Mouse (Mus musculus): ENCODE results near the gene Ppp1r14a.

Gene Ppp1r14a

DNA sequence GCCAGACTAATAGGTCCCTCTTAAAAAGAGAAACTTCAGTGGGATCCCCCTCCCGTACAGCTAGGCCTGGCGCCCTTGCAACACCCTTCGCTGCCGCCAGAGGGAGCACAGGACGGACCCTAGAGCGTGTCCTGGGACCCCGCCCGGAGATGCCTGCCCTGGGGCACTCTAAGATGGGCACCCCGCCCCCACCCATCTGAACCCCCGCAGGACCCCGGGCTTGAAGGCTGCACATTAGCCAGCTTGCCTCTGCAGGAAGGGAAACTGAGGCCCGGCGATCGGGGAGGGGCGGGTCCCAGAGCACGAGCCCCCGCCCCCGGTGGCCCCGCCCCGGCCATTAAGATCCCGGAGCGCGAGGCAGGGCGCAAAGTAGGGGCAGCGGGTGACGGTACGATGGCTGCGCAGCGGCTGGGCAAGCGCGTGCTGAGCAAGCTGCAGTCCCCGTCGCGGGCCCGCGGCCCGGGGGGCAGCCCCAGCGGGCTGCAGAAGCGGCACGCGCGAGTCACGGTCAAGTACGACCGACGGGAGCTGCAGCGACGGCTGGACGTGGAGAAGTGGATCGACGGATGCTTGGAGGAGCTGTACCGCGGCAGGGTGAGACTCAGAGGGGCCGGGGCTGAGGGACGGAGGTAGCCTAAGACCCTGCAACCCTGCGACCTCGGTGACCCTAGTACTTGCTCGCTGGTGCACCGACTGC, at the start of gene Ppp1r14a:
Ppp1r14a (plus strand) TSS at position 367 of the 697 bp plus-strand sequence.
- DNase-seq = peak; percentile 89

DNA sequence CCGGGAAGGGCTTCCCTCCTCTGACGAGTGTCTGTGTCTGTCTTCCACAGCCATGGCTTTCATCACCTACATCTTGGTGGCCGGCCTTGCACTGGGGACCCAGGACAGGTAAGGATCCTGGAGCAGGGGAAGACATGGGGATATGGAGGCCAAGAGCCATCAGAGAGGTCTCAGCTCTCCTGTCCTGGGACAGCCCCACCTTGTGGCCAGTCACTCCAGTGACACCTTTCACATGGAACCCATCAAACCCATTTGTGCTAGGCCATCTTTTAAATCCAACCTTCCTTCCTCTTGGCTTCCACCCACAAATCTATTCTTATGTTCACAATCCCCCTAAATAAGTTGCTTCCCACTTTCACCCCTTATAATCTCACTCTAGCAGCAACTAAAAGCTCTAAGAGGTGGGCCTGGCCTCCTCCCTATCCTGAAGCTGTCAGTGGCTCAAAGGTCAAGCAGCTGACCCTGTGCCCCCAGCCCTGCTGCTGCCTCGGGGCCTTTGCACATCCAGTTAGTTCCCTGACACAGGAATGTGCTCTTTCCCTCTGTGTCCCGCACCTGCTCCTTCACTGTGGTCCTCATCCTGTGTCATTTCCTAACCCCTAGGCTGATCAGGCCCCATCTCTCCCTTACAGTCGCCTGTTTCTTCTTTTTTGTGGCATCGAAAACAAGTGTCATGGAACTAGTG, 44.2 kb upstream of the Ppp1r14a start:
- DNase-seq = peak; percentile 58

DNA sequence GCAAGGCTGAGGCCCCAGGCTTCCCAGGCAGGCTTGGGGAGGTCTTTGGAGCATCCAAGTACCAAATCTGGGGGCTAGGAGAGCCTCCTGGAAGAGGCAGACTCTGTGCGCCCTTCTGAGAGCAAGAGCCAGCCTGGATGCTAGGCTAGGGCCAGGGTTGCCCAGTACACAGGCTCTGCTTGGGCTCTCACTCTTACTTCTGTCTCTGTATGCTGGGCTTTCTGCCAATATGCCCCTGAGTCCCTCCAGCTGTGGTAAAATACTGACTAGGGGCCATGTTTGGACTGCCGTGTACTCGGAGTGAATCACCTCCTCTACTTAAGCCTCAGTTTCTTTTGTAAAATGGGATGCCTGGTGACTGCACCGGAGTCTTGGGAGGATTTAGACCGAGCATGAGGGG, 43.1 kb upstream of the Ppp1r14a start:
- DNase-seq = no peak

DNA sequence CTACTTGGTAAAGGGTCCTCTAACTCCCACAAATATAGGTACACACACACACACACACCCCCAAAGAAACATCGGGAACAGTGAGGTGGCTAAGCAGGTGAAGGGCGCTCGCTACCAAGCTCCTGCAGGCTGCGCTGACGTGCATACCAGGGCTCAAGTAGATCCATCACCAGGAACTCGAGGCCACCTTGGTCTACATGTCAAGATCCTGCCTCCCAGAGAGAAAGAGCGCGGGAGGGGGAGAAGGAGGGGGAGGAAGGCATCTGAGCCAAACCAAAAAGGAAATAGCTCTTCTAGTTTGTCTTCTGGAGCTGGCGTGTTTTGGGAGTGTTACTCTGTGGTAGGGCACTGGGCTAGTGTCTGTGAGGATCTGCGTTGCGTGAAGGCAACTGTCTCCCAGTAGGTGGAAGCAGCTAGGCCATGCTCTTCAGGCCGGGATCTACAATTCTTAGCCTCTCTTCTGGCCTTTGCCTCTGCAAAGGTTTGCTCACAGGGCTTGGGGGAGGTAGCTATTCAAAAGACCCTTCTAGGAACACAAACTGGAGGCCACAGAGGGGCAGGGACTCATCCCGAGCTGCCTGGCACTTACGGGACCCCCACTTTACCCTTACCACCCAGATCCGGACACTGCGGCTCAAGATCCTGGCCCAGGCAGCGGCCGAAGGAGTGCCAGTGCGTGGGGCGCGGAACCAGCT, 42.3 kb upstream of the Ppp1r14a start:
- DNase-seq = no peak

DNA sequence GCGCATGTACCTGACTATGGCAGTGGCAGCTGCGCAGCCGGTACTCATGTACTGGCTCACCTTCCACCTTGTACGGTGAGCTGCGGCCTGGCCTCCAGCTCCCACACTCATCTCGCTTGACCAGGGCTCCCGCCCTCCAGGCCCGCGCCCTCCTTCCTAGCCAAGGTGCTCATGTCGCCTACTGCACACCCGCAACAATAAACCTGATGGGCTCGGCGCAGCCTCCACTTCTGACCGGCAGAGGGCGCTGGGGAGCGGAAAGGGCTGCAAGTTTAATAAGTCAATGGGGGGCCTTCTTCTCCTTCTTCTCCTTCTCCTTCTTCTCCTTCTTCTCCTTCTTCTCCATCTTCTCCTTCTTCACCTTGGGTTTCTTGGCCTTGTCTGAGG, 41.8 kb upstream of the Ppp1r14a start:
- peak; percentile 90 for DNase-seq

DNA sequence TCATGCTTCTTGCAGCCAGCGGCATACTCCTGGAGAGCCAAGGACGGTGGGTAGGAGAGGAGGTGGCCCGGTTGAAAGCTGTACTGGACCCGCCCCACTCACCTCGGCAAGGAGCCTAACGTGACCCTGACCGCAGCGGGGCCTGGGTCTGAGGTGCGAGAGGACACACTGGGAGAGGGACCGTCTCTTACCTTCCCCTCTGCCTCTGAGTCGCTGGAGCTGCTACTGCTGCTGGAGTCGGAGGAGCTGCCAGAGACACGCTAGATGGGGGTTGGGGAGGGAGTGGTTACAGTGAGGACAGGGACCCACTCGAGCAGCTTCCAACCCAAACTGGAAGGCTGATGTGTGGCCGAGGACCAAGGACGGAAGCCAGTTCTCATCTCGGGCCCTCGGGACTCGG, 41.4 kb upstream of the Ppp1r14a start:
- peak; percentile 45 for DNase-seq

DNA sequence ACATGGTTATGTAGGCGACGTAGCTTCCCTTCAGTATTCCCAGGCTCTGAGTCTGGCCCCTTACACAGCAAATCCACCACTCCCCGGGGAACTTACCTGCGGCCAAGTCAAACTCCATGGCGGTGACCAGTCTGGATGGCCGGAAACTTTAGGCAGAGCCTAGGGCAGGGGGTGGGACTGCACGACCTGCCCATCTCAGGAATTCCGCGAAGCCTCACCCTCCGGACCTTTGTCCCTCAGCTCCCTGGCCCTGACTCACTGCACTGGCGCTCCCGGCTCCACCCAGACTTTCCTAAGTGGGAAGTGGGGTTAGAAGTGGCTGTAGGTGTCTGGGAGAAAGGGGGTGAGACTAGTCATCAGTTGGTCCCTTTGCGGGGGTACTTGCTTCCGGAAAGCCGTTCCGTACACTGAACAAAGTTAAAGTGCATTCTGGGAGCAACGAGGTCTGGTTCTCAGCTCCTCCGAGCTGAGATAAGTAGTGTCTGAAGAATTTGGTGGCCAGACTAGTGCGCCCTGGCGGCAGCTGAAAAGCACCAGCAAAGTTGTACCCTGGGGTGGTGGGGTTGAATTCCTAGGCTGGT, 40.8 kb upstream of the Ppp1r14a start, which contains the start of gene 2200002D01Rik:
2200002D01Rik (minus strand) TSS at position 206 of the 581 bp plus-strand sequence.
- peak; percentile 56 for DNase-seq

DNA sequence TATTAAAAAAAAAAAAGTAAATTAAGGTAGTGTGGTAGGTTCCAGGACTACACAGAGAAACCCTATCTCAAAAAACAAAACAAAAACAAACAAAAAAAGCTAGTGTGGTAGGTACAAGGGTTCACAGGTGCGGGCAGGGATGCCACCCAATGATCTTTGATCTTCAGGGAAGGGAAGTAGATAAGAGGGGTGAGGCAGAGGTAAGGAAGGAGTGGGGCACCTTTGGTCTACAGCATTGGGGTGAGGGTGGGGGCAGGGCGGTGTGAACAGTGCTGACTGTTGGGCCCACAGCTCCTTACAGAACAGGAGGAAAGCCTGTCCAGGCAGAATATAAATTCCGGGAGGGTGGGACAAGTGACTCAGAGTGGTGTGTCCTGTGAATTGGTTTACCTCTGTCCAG, 37.9 kb upstream of the Ppp1r14a start:
- DNase-seq = peak; percentile 77

DNA sequence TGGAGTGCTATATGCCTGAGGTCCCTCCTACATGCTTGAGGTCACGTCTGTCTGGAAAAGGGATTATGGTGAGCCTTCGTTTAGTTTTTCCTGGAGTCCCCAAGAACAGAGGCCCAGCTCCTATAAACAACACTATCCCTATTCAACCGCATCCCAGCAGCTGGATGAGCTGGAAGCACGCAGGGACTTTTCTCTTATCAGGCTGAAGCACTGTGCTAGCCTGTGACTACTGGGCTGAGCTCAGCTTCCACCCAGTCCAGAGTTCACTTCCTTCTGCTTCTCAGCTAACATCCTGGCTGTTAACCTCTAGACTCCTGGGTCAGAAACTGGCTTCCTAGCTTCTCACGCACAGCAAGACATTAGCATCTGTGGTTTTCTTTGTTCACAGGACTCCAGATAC, 35.3 kb upstream of the Ppp1r14a start:
- no peak for DNase-seq

DNA sequence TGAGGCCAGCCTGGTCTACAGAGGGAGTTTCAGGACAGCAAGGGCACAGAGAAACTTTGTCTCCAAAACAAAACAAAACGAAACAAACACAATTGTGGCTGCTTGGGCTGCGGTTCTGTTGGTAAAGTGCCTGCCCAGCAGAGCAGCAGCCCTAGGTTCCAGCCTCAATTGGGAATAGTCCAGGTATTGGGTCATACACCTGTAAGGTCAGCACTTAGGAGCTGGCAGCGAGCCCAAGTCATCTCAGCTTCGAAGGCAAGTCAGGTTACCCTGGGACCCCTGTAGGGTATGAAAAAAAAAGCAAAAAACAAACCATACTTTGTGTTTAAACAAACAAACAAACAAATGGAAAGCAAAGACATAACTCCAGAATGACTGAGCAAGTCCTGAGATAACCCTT, 33.2 kb upstream of the Ppp1r14a start:
- no peak for DNase-seq

DNA sequence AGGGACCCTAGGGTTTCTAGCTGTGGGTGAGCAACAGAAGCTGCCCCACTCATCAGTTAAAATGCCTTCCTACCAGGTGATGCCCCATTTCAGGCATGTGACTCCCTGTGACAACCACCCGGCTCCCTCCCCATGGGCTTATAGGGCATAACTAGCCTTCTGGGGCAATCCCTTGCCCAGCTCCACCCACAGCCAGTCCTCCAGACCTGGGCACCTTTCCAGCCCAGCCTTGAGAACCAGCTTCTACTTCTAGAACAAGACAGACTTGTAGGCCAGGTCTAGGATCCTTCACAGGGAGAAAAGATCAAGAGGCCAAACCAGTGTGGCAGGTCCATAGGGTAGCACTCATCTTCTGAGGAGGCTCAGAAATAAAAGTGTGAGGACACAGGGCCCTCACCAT, 31.7 kb upstream of the Ppp1r14a start:
- no peak for DNase-seq

DNA sequence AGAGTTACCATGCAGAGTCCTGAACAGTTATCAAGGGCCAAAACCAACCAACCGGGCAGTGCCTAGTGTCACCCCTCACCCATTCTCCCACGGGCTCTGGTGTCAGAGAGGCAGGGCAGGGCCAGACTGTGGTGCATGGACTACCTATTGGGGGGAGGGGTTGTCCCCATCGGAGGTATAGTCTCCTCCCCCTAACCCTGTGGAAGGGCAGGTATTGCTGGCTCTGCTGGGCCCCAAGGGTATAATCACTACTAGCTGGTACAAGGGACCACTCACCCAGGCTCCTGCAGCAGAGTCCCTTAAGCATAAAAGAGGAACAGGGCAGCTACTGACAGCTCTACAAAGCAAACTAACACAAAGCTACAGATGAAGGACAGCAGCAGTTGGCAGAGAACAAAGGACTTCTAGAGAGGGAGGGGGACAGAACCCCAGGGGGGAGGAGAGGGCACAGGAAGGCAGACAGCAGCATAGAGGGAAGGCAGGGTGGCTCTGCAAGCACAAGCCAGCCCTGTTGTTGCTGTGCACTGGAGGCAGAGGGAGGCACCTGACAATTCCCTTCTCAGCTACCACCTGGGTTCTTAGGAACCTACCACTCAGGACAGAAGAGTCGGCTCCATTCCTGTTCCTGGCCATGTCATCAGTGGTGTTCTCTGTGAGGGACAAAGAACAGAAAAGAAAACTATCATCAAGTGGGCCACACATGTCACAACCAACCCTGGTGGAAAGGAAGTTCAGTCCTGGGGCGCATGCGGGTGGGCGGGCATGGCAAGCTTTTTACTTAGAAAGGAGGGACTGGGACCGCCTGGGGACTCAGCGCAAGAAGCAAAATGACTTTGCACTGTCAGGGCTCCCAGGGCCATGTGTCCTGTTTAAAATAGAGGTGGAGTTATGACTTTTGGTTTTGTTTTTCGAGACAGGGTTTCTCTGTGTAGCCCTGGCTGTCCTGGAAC, 29.1 kb upstream of the Ppp1r14a start:
- DNase-seq = peak; percentile 61

DNA sequence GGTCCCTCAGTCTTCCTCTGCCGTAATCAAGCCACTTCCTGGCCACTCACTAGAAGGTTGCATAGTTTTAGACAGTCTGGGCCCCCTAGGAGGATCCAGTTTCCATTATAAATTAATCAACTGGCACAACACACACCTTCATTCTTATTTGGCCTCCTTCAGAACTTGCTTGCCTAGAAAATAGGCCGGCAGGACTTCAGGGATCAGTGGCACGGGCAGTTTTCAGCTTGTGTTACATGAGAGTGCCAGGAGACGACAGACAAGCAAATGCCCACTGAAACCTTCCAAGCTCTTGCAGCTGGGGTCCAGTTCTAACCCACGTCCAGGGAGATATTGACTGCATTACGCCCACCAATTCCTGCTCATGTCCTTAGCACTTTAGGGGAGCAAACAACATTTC, 27.0 kb upstream of the Ppp1r14a start:
- no peak for DNase-seq

DNA sequence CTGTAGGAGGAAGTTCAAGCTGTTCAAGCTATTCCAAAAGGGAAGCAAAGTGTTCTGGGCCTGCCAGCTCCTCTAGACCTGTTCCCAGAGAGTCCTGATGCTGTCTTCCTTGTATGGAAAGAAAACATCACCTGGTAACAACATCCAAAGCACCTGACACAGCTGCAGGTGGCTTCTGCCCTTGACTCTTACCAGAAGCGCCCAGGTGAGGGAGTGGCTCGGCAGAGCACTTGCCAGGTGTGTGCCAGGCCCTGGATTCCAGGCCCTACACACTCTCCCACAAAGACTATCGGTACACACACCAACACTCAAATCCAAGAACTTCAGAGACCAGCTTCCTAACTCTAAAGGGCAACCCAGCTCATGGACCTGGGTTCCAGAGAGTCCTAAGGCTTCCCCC, 25.3 kb upstream of the Ppp1r14a start:
- no peak for DNase-seq

DNA sequence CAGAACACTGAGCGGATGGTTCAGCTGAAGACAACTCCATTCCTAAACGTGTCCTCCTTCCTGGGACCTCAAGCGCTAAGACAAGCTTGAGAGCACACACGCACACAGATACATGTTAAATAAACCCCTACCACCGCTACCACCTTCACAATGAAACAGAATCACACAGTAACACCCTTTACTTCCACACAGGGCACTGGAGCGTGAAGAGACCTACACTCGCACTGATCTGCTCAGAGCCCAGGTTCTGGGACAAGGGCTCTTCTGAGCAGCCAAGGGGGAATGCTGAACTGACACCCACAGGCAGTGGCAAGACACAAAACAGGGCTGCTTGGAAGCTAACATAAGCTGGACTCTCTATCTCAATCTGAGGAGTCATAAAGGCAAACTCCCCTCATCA, 23.5 kb upstream of the Ppp1r14a start:
- DNase-seq = no peak

DNA sequence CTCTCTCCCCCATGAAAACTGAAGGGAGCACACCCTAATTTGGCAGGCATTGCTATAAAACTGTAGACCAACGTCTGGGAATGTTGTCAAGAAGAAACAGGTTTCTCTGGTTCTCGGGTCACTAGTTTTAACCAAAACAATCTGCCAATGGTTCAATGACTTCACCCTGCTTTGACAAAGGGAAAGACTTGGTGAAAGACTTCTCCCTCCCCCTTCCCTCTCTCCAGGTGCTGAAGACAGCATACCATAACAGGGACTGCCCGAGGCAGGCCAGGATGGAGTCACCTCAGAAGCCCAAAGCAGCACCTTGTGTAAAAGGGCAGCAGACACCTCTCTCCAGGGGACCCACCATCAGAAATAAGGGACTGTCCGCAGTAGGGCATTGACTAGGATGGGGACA, 22.2 kb upstream of the Ppp1r14a start:
- no peak for DNase-seq

DNA sequence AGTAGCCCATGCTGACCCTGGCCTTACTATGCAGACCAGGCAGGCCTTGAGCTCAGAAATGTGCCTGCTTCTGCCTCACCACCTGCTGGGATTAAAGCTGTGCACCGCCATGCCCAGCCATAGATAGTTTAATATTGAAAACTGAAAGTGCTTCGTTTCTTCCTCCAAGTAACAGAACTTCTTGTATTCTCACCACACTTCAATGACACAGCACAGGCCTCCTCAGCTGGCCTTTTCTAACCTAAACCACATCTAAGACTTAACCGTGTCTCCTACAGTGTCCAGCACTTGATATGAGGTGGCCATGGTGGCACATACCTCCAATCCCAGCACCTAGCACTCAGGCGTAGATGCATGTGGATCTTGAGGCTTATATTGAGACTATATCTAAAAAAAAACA, 18.7 kb upstream of the Ppp1r14a start:
- no peak for DNase-seq

DNA sequence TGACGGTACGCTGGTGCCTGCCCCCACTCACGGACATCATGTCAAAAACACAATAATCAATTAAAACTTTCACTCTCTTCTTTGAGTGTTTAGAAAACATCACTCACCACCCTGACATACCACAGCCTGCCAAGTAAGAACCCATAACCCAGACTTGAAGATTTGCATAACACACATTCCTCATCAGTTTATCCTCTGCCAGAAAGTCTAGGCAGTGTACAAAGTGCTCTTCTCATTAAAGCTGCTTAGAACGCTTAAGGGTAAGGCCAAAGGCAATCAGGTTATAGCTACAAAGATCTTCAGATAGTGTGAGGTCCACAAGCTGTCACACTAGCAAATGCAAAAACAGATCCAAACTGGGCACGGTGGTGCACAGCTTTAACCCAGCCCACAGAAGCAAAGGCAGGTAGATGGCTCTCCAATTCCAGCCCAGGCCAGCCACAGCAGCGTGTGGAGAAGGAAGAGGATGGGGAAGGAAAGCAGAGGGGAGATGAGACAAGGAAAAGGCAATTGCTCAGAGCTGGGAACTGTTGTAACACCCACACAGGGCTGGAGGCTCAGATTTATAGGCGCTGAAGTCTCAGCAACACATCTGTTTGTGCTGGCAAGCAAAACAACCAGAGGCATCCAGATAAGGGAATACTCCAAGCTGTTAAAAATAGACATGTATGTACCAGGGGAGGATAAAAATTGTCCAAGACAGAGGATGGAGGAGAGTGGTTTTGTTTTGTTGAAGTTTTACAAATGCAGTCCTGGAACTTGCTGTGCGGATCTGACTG, 17.2 kb upstream of the Ppp1r14a start:
- no peak for DNase-seq

DNA sequence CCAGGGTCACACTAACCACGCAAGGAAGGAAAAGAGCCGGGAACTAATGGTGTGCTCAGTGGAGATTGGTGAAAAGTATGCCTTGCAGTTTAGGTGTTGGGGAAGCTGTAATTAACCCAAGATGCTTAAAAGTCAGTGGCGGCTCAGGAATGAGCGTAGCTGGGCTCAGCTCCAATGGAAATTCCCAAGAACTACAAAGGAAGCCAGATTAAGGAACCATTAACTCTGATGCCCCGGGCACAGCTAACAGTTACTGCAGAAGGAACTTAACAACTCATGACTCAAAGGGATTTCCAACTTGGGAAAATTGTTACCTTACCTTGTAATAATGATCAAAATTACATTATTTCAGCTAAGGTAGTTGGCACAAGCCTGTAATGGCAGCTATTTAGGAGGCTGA, 12.4 kb upstream of the Ppp1r14a start:
- no peak for DNase-seq

DNA sequence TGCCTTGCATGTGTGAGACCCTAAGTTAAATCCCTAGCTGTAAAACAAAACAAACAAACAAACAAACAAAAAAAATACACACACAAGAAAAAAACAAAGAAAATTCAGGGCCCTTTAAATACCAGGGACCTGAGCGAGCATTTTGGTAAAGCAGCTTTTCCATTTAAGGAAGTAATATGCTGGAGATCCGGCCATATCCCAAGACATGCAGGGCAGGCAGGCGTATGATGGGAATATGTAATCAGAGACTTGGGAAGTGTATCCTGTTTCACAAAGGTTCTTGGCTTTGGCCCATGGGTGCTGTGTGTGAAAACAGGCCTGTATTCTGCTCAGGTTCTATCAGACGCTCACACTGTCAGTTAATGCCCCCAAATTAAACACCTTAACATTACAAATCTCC, 11.6 kb upstream of the Ppp1r14a start:
- DNase-seq = no peak

DNA sequence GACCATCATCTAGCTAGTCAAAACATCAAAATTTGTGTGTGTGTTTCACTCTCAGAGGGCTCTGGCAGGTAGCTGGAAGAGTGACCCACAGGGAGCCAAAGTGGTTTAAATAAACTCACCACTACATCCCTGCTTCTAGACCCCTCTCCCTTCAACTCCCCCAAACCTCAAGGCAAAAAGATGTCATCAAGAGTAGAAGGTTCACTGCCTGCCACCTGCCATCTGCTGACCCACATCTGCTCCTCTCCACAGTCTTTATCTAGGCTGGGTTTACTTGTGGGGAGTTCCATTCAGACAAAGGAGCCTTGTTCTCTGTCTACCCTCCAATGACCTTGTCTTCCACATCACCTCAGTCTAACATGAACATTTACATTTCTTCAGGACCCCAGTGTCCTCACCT, 9.8 kb upstream of the Ppp1r14a start:
- peak; percentile 57 for DNase-seq

DNA sequence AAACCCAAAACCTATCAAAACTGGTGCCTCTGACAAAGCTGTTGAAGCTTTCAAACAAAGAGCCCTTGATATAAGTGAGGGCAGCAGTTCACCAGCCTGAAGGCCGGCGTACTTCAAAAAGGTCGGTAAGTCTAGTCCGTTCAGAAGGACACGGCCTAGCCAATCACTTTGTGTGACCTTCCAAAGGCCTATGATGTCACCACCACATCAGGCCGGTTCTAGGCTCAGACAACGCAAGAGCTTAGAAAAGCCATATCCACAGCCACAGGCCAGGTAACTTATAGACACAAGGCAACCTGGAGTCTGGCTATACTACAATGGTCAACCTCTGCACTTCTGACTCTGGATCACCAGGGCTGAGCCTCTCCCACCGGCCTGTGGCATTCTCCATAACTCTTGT, 9.2 kb upstream of the Ppp1r14a start:
- peak; percentile 19 for DNase-seq
